Mouse (Mus musculus): ENCODE measurements at regions not wholly inside any gene's neighbourhood (a gene's known extent, or its start where the extent isn't known, plus 50 kb on each side); places are given as distances from the start of the nearest gene placed in this dataset.

- Histone ChIP-seq H3K4me3 (ENCODE audit: low read length) (no peak overlapping the region), H3K4me1 (ENCODE audit: control insufficient read depth, insufficient read depth, low read depth, low read length) (no peaks in the 10 kb centered on the region), H3K4me2 (ENCODE audit: low read length) (no peak overlapping the region), H3K27ac (ENCODE audit: low read depth, low read length) (no peak overlapping the region), H3K27me3 (replicated peaks; ENCODE audit: control insufficient read depth, insufficient read depth, low read length) (no peaks in the 10 kb centered on the region), H3K9ac (ENCODE audit: low read depth, low read length) (no peak overlapping the region), H3K36me3 (ENCODE audit: control insufficient read depth, insufficient read depth, low read length) (no peaks in the 10 kb centered on the region), H3K9me3 (ENCODE audit: control insufficient read depth, low read length) (no peaks in the 10 kb centered on the region)
- ATAC-seq, result no peak
- WGBS, result 55% methylated on average over 2 of the region's 2 CpGs
Observed at GRCm38 (mm10) chr12:59834809-59835208, 615.3 kb upstream of the Fbxo33 start.

DNA sequence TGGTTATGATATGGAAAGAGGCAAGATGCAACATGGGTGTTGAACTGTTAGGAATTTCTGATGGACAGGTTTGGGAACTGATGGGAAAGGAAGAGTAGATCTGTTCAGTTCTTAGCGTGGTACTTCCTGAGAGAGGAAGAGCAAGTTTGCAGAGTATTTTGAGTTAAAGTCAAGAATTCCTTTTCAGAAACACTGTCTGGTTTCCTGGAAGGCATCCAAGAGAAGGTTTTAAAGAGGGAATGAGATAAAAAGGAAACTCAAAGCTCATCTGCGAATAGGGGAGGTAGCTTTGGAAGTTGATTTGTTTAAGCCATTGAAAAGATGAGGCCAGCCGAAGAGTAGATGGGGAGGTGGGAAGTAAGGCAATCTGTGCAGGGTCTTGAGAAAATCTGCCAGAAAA is 603.4 kb upstream of the Fbxo33 start:
- ATAC-seq, result no peak
- no peak overlapping the region for H3K4me2 ChIP-seq (ENCODE audit: low read length)
- H3K27ac ChIP-seq (ENCODE audit: low read depth, low read length), result no peak overlapping the region
- H3K36me3 ChIP-seq (ENCODE audit: control insufficient read depth, insufficient read depth, low read length), result no peaks in the 10 kb centered on the region
- 73% methylated on average over 3 of the region's 3 CpGs for WGBS
- H3K4me3 ChIP-seq (ENCODE audit: low read length), result no peak overlapping the region
- H3K4me1 ChIP-seq (ENCODE audit: control insufficient read depth, insufficient read depth, low read depth, low read length), result no peaks in the 10 kb centered on the region
- no peak overlapping the region for H3K9ac ChIP-seq (ENCODE audit: low read depth, low read length)
- no peaks in the 10 kb centered on the region for H3K27me3 ChIP-seq (replicated peaks; ENCODE audit: control insufficient read depth, insufficient read depth, low read length)
- H3K9me3 ChIP-seq (ENCODE audit: control insufficient read depth, low read length), result no peaks in the 10 kb centered on the region

- no peak overlapping the region for H3K4me2 ChIP-seq (ENCODE audit: low read length)
- no peaks in the 10 kb centered on the region for H3K36me3 ChIP-seq (ENCODE audit: control insufficient read depth, insufficient read depth, low read length)
- H3K9me3 ChIP-seq (ENCODE audit: control insufficient read depth, low read length), result no peaks in the 10 kb centered on the region
- no peak overlapping the region for H3K4me3 ChIP-seq (ENCODE audit: low read length)
- no peak; the same call in 1 of the 2 replicates for ATAC-seq
- no peaks in the 10 kb centered on the region for H3K4me1 ChIP-seq (ENCODE audit: control insufficient read depth, insufficient read depth, low read depth, low read length)
- no peaks in the 10 kb centered on the region for H3K27me3 ChIP-seq (replicated peaks; ENCODE audit: control insufficient read depth, insufficient read depth, low read length)
- no peak overlapping the region for H3K9ac ChIP-seq (ENCODE audit: low read depth, low read length)
- WGBS, result 54% methylated on average over 2 of the region's 2 CpGs
- H3K27ac ChIP-seq (ENCODE audit: low read depth, low read length), result no peak overlapping the region
Observed at GRCm38 (mm10) chr12:59822435-59822834, 602.9 kb upstream of the Fbxo33 start.

GRCm38 (mm10) chr12:59821698-59822097 is 602.2 kb upstream of the Fbxo33 start:
- Histone ChIP-seq H3K27ac (ENCODE audit: low read depth, low read length) (no peak overlapping the region), H3K4me2 (ENCODE audit: low read length) (no peak overlapping the region), H3K36me3 (ENCODE audit: control insufficient read depth, insufficient read depth, low read length) (no peaks in the 10 kb centered on the region), H3K27me3 (replicated peaks; ENCODE audit: control insufficient read depth, insufficient read depth, low read length) (no peaks in the 10 kb centered on the region), H3K9ac (ENCODE audit: low read depth, low read length) (no peak overlapping the region), H3K9me3 (ENCODE audit: control insufficient read depth, low read length) (no peaks in the 10 kb centered on the region), H3K4me1 (ENCODE audit: control insufficient read depth, insufficient read depth, low read depth, low read length) (no peaks in the 10 kb centered on the region), H3K4me3 (ENCODE audit: low read length) (no peak overlapping the region)
- no peak for ATAC-seq
- 81% methylated on average over 2 of the region's 2 CpGs for WGBS

- Histone ChIP-seq H3K4me3 (ENCODE audit: low read length) (no peak overlapping the region), H3K36me3 (ENCODE audit: control insufficient read depth, insufficient read depth, low read length) (no peaks in the 10 kb centered on the region), H3K9ac (ENCODE audit: low read depth, low read length) (no peak overlapping the region), H3K4me1 (ENCODE audit: control insufficient read depth, insufficient read depth, low read depth, low read length) (no peaks in the 10 kb centered on the region), H3K27ac (ENCODE audit: low read depth, low read length) (no peak overlapping the region), H3K9me3 (ENCODE audit: control insufficient read depth, low read length) (no peaks in the 10 kb centered on the region), H3K27me3 (replicated peaks; ENCODE audit: control insufficient read depth, insufficient read depth, low read length) (no peaks in the 10 kb centered on the region), H3K4me2 (ENCODE audit: low read length) (no peak overlapping the region)
- ATAC-seq, result no peak
- WGBS, result 79% methylated on average over 4 of the region's 4 CpGs
Observed at GRCm38 (mm10) chr12:59815965-59816364, 596.4 kb upstream of the Fbxo33 start.

GRCm38 (mm10) chr12:59814356-59814755 is 594.8 kb upstream of the Fbxo33 start:
- WGBS, result 88% methylated on average over 13 of the region's 13 CpGs
- no peak overlapping the region for H3K4me2 ChIP-seq (ENCODE audit: low read length)
- H3K27ac ChIP-seq (ENCODE audit: low read depth, low read length), result no peak overlapping the region
- H3K36me3 ChIP-seq (ENCODE audit: control insufficient read depth, insufficient read depth, low read length), result no peaks in the 10 kb centered on the region
- no peaks in the 10 kb centered on the region for H3K9me3 ChIP-seq (ENCODE audit: control insufficient read depth, low read length)
- H3K9ac ChIP-seq (ENCODE audit: low read depth, low read length), result no peak overlapping the region
- H3K4me1 ChIP-seq (ENCODE audit: control insufficient read depth, insufficient read depth, low read depth, low read length), result no peaks in the 10 kb centered on the region
- no peak for ATAC-seq
- no peak overlapping the region for H3K4me3 ChIP-seq (ENCODE audit: low read length)
- H3K27me3 ChIP-seq (replicated peaks; ENCODE audit: control insufficient read depth, insufficient read depth, low read length), result no peaks in the 10 kb centered on the region

GRCm38 (mm10) chr12:59809224-59809623 is 589.7 kb upstream of the Fbxo33 start:
- no peak overlapping the region for H3K9ac ChIP-seq (ENCODE audit: low read depth, low read length)
- H3K27ac ChIP-seq (ENCODE audit: low read depth, low read length), result no peak overlapping the region
- H3K4me3 ChIP-seq (ENCODE audit: low read length), result no peak overlapping the region
- no peaks in the 10 kb centered on the region for H3K36me3 ChIP-seq (ENCODE audit: control insufficient read depth, insufficient read depth, low read length)
- no peak overlapping the region for H3K4me2 ChIP-seq (ENCODE audit: low read length)
- WGBS, result 19% methylated on average over 2 of the region's 2 CpGs
- ATAC-seq, result no peak
- H3K9me3 ChIP-seq (ENCODE audit: control insufficient read depth, low read length), result no peaks in the 10 kb centered on the region
- no peaks in the 10 kb centered on the region for H3K27me3 ChIP-seq (replicated peaks; ENCODE audit: control insufficient read depth, insufficient read depth, low read length)
- no peaks in the 10 kb centered on the region for H3K4me1 ChIP-seq (ENCODE audit: control insufficient read depth, insufficient read depth, low read depth, low read length)

- no peaks in the 10 kb centered on the region for H3K4me1 ChIP-seq (ENCODE audit: control insufficient read depth, insufficient read depth, low read depth, low read length)
- peak; percentile 83 for ATAC-seq
- H3K27me3 ChIP-seq (replicated peaks; ENCODE audit: control insufficient read depth, insufficient read depth, low read length), result no peaks in the 10 kb centered on the region
- no peak overlapping the region for H3K4me2 ChIP-seq (ENCODE audit: low read length)
- no peaks in the 10 kb centered on the region for H3K9me3 ChIP-seq (ENCODE audit: control insufficient read depth, low read length)
- no peak overlapping the region for H3K9ac ChIP-seq (ENCODE audit: low read depth, low read length)
- 53% methylated on average over 3 of the region's 3 CpGs for WGBS
- no peak overlapping the region for H3K4me3 ChIP-seq (ENCODE audit: low read length)
- no peaks in the 10 kb centered on the region for H3K36me3 ChIP-seq (ENCODE audit: control insufficient read depth, insufficient read depth, low read length)
- H3K27ac ChIP-seq (ENCODE audit: low read depth, low read length), result no peak overlapping the region
Observed at GRCm38 (mm10) chr12:59798051-59798450, 578.5 kb upstream of the Fbxo33 start.

DNA sequence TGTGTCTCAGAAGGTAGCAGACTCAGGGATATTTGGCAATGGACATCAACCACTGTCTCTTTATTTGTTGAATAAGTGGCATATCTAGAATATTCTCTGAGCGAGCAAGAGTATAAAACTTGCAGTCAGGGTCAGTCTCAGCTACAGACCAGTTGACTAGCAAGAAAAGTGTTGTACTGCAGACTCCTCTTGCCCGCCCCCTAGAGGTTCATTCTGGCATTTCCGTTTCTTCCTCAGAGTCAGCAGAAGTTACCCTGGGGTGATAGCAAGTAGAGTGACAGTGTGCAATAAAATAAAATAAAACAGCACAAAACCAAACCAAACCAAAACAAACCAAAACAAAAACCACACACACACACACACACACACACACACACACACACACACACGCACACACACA is 571.9 kb upstream of the Fbxo33 start:
- Histone ChIP-seq H3K36me3 (ENCODE audit: control insufficient read depth, insufficient read depth, low read length) (no peaks in the 10 kb centered on the region), H3K4me2 (ENCODE audit: low read length) (no peak overlapping the region), H3K27me3 (replicated peaks; ENCODE audit: control insufficient read depth, insufficient read depth, low read length) (no peaks in the 10 kb centered on the region), H3K4me3 (ENCODE audit: low read length) (no peak overlapping the region), H3K27ac (ENCODE audit: low read depth, low read length) (no peak overlapping the region), H3K4me1 (ENCODE audit: control insufficient read depth, insufficient read depth, low read depth, low read length) (no peaks in the 10 kb centered on the region), H3K9me3 (ENCODE audit: control insufficient read depth, low read length) (no peaks in the 10 kb centered on the region), H3K9ac (ENCODE audit: low read depth, low read length) (no peak overlapping the region)
- no peak for ATAC-seq
- 60% methylated on average over 4 of the region's 4 CpGs for WGBS

DNA sequence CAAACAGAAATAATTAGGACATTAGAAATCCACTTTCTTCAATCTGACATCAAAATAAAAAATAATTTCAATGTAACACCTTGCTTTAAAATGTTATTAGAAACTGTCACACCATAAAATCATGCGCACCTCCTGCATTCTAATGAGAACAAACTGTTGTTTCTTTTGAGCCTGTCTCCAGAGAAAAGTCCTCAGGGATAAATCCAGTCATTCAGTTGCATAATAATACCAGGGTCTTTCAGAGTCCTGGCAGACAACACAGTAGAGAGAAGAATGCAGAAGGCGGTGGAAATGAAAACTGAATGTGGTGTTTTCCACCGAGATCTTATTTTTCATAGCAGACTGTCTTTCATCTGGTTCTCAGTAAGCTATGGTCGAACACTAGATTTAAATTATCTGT is 567.3 kb upstream of the Fbxo33 start:
- Histone ChIP-seq H3K27ac (ENCODE audit: low read depth, low read length) (no peak overlapping the region), H3K27me3 (replicated peaks; ENCODE audit: control insufficient read depth, insufficient read depth, low read length) (no peaks in the 10 kb centered on the region), H3K4me2 (ENCODE audit: low read length) (no peak overlapping the region), H3K9me3 (ENCODE audit: control insufficient read depth, low read length) (no peaks in the 10 kb centered on the region), H3K4me1 (ENCODE audit: control insufficient read depth, insufficient read depth, low read depth, low read length) (no peaks in the 10 kb centered on the region), H3K36me3 (ENCODE audit: control insufficient read depth, insufficient read depth, low read length) (no peaks in the 10 kb centered on the region), H3K4me3 (ENCODE audit: low read length) (no peak overlapping the region), H3K9ac (ENCODE audit: low read depth, low read length) (no peak overlapping the region)
- WGBS, result 48% methylated on average over 4 of the region's 4 CpGs
- no peak for ATAC-seq
